Mouse (Mus musculus): ENCODE results near the gene Tmem165. TPM values are rescaled to one million over a fixed set of nuclear protein-coding genes. Genes with fewer than 3 reads are reported as not detected.

The Tmem165 gene
- polyA plus RNA-seq, 1 experiment: 69.2 TPM

- 93% methylated on average over 2 of the region's 2 CpGs for WGBS
- Histone ChIP-seq H3K4me1 (ENCODE audit: control insufficient read depth, insufficient read depth, low read length) (no peaks in the 10 kb centered on the region), H3K4me3 (replicated peaks; ENCODE audit: extremely low read depth, low read depth, low read length) (no peak overlapping the region)
- TF ChIP-seq CTCF (IDR thresholded peaks at IDR 0.05; ENCODE audit: insufficient read depth, low read length) (no peak), POLR2A (IDR thresholded peaks at IDR 0.05; ENCODE audit: borderline replicate concordance, extremely low read depth, low read depth, low read length) (no peak)
- no peak for DNase-seq
Measured at GRCm38 (mm10) chr5:76205886-76206285, 22.2 kb downstream of the Tmem165 start.

GRCm38 (mm10) chr5:76208066-76208465, 24.4 kb downstream of the Tmem165 start:
- Histone ChIP-seq H3K4me3 (replicated peaks; ENCODE audit: extremely low read depth, low read depth, low read length) (no peak overlapping the region), H3K4me1 (ENCODE audit: control insufficient read depth, insufficient read depth, low read length) (no peaks in the 10 kb centered on the region)
- TF ChIP-seq CTCF (IDR thresholded peaks at IDR 0.05; ENCODE audit: insufficient read depth, low read length) (no peak), POLR2A (IDR thresholded peaks at IDR 0.05; ENCODE audit: borderline replicate concordance, extremely low read depth, low read depth, low read length) (no peak)
- DNase-seq: no peak
- WGBS: 83% methylated on average over 5 of the region's 5 CpGs

- DNase-seq: no peak
- no peaks in the 10 kb centered on the region for H3K4me1 ChIP-seq (ENCODE audit: control insufficient read depth, insufficient read depth, low read length)
- H3K4me3 ChIP-seq (replicated peaks; ENCODE audit: extremely low read depth, low read depth, low read length): no peak overlapping the region
- no peak for TF ChIP-seq POLR2A (IDR thresholded peaks at IDR 0.05; ENCODE audit: borderline replicate concordance, extremely low read depth, low read depth, low read length)
- no peak for TF ChIP-seq CTCF (IDR thresholded peaks at IDR 0.05; ENCODE audit: insufficient read depth, low read length)
- WGBS: 52% methylated on average over 6 of the region's 6 CpGs
Measured at GRCm38 (mm10) chr5:76216691-76217090, 33.0 kb downstream of the Tmem165 start.

- no peak overlapping the region for H3K4me3 ChIP-seq (replicated peaks; ENCODE audit: extremely low read depth, low read depth, low read length)
- 89% methylated on average over 13 of the region's 13 CpGs for WGBS
- TF ChIP-seq CTCF (IDR thresholded peaks at IDR 0.05; ENCODE audit: insufficient read depth, low read length) (no peak), POLR2A (IDR thresholded peaks at IDR 0.05; ENCODE audit: borderline replicate concordance, extremely low read depth, low read depth, low read length) (no peak)
- no peaks in the 10 kb centered on the region for H3K4me1 ChIP-seq (ENCODE audit: control insufficient read depth, insufficient read depth, low read length)
- DNase-seq: no peak
Measured at GRCm38 (mm10) chr5:76231171-76231855, 47.6 kb downstream of the Tmem165 start.

GRCm38 (mm10) chr5:76243274-76243673, 59.6 kb downstream of the Tmem165 start:
- Histone ChIP-seq H3K4me3 (replicated peaks; ENCODE audit: extremely low read depth, low read depth, low read length) (no peak overlapping the region), H3K4me1 (ENCODE audit: control insufficient read depth, insufficient read depth, low read length) (no peaks in the 10 kb centered on the region)
- WGBS: 79% methylated on average over 3 of the region's 3 CpGs
- TF ChIP-seq POLR2A (IDR thresholded peaks at IDR 0.05; ENCODE audit: borderline replicate concordance, extremely low read depth, low read depth, low read length) (no peak), CTCF (IDR thresholded peaks at IDR 0.05; ENCODE audit: insufficient read depth, low read length) (no peak)
- no peak for DNase-seq

- TF ChIP-seq CTCF (IDR thresholded peaks at IDR 0.05; ENCODE audit: insufficient read depth, low read length): no peak
- TF ChIP-seq POLR2A (IDR thresholded peaks at IDR 0.05; ENCODE audit: borderline replicate concordance, extremely low read depth, low read depth, low read length): no peak
- H3K4me1 ChIP-seq (ENCODE audit: control insufficient read depth, insufficient read depth, low read length): no peaks in the 10 kb centered on the region
- DNase-seq: no peak
- 95% methylated on average over 4 of the region's 4 CpGs for whole genome bisulfite sequencing
- no peak overlapping the region for H3K4me3 ChIP-seq (replicated peaks; ENCODE audit: extremely low read depth, low read depth, low read length)
Measured at GRCm38 (mm10) chr5:76243929-76244328, 60.2 kb downstream of the Tmem165 start.

- TF ChIP-seq CTCF (IDR thresholded peaks at IDR 0.05; ENCODE audit: insufficient read depth, low read length) (no peak), POLR2A (IDR thresholded peaks at IDR 0.05; ENCODE audit: borderline replicate concordance, extremely low read depth, low read depth, low read length) (no peak)
- 95% methylated on average over 10 of the region's 10 CpGs for WGBS
- no peaks in the 10 kb centered on the region for H3K4me1 ChIP-seq (ENCODE audit: control insufficient read depth, insufficient read depth, low read length)
Measured at GRCm38 (mm10) chr5:76244430-76244829, 60.8 kb downstream of the Tmem165 start.

GRCm38 (mm10) chr5:76245419-76245818, 61.7 kb downstream of the Tmem165 start:
- Histone ChIP-seq H3K4me3 (replicated peaks; ENCODE audit: extremely low read depth, low read depth, low read length) (no peak overlapping the region), H3K4me1 (ENCODE audit: control insufficient read depth, insufficient read depth, low read length) (no peaks in the 10 kb centered on the region)
- DNase-seq: no peak
- 84% methylated on average over 3 of the region's 3 CpGs for WGBS
- TF ChIP-seq CTCF (IDR thresholded peaks at IDR 0.05; ENCODE audit: insufficient read depth, low read length) (no peak), POLR2A (IDR thresholded peaks at IDR 0.05; ENCODE audit: borderline replicate concordance, extremely low read depth, low read depth, low read length) (no peak)

More at GRCm38 (mm10) chr5:76244430-76244829, 60.8 kb downstream of the Tmem165 start:
- no peak overlapping the region for H3K4me3 ChIP-seq (replicated peaks; ENCODE audit: extremely low read depth, low read depth, low read length)
- DNase-seq: no peak

GRCm38 (mm10) chr5:76246539-76246938, 62.9 kb downstream of the Tmem165 start:
- no peak for DNase-seq
- TF ChIP-seq CTCF (IDR thresholded peaks at IDR 0.05; ENCODE audit: insufficient read depth, low read length) (no peak), POLR2A (IDR thresholded peaks at IDR 0.05; ENCODE audit: borderline replicate concordance, extremely low read depth, low read depth, low read length) (no peak)
- Histone ChIP-seq H3K4me1 (ENCODE audit: control insufficient read depth, insufficient read depth, low read length) (no peaks in the 10 kb centered on the region), H3K4me3 (replicated peaks; ENCODE audit: extremely low read depth, low read depth, low read length) (no peak overlapping the region)

- no peak for DNase-seq
- 83% methylated on average over 3 of the region's 3 CpGs for WGBS
- TF ChIP-seq POLR2A (IDR thresholded peaks at IDR 0.05; ENCODE audit: borderline replicate concordance, extremely low read depth, low read depth, low read length) (no peak), CTCF (IDR thresholded peaks at IDR 0.05; ENCODE audit: insufficient read depth, low read length) (no peak)
- H3K4me3 ChIP-seq (replicated peaks; ENCODE audit: extremely low read depth, low read depth, low read length): no peak overlapping the region
- no peaks in the 10 kb centered on the region for H3K4me1 ChIP-seq (ENCODE audit: control insufficient read depth, insufficient read depth, low read length)
Measured at GRCm38 (mm10) chr5:76250948-76251347, 67.3 kb downstream of the Tmem165 start.

Other genes with a start within 250 kb of the Tmem165 start
- gene Kdr, start 205.4 kb upstream of the Tmem165 start, polyA plus RNA-seq (2012; rRNA removed): 71.7 and 106 TPM in 2 replicates
- gene Srd5a3, start 43.6 kb upstream of the Tmem165 start, polyA plus RNA-seq (2012; rRNA removed): 160 and 211 TPM in 2 replicates
- 13.5 and 16.8 TPM in 2 replicates for gene Clock, start 120.9 kb downstream of the Tmem165 start, polyA plus RNA-seq (2012; rRNA removed)
- not detected in 2 replicates for gene Pdcl2, start 147.3 kb downstream of the Tmem165 start, polyA plus RNA-seq (2012; rRNA removed)
- 2.9 TPM in 1 of 2 replicates, not detected in the other for gene Nmu, start 179.9 kb downstream of the Tmem165 start, polyA plus RNA-seq (2012; rRNA removed)